Mouse (Mus musculus): ENCODE results near the gene Ubl4b.

Gene Ubl4b

DNA sequence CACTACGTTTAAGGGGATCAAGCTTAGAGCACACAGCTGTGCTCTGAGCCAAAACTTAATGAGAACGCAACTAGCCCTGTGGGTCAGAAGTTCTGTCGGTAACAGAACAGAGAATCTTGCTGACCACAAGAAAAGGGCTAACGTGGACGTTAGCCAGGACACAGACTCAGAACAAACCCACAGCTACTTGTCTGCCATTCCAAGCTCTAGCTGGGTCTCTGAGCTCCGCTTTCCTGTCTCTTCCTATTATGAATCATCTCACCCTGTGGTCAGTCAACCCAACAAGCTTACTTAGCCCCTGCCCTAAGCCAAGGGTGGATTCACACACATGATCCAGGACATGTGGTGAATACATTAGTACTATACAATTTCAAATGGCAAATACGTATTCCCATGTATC, 12.9 kb upstream of the Ubl4b start:
- DNase-seq = no peak

DNA sequence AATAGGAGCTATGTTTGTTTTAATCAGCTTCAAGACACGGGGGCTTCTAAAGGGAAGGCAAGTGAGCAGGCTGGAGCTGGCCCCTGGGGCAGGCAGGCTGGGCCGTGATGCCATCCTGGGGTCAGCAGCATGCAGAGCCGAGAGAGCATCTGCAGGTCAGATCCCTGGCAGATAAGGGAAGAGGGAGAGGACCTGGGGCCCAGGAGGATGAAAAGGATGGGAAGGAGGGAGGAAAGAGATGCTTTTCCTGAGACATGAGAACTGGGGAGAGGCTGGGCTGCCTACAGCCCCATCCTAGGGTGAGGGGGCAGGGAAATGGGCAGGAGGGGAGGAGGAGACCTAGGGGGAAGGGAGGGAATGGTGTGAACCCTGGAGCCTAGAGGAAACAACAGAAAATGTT, 10.5 kb upstream of the Ubl4b start:
- DNase-seq = no peak

DNA sequence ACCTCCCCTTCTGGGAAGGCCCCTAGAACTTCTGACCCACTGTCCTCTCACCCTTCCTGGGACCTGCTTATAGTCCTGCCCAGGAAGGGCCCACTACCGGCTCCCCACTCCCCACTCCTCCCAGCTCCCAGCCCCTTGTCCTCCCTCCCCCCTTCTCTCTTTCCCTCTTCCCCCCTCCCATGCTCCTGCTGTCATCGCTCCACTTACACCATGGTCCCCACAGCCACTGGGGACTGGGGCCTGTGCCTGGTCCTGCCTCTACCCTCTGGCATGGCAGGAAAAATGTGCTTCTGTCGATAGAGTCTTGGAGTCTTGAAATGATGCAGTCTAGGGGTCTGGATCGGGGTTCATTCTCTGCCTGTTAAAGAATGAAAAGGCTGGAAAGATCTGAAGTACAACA, 9.0 kb upstream of the Ubl4b start:
- no peak for DNase-seq

DNA sequence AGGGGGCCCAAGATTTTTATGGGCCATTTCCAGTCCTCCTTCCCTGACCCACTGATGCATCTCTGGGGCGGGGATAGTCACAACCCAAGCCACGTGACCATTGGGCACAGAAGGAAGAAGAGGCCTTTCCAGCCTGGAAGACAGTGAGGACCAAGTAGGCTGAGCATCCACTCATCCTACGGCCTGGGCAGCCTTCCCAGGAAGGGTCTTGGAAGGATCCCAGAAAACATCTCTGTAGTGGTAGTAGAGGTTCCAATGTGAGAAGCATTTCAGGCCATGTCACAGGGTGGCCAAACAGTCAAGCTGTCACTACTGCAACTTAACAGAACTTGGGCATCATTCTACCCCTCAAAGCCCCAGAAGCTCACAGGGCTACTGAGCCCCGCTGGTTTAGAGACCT, 7.7 kb upstream of the Ubl4b start:
- DNase-seq = no peak

DNA sequence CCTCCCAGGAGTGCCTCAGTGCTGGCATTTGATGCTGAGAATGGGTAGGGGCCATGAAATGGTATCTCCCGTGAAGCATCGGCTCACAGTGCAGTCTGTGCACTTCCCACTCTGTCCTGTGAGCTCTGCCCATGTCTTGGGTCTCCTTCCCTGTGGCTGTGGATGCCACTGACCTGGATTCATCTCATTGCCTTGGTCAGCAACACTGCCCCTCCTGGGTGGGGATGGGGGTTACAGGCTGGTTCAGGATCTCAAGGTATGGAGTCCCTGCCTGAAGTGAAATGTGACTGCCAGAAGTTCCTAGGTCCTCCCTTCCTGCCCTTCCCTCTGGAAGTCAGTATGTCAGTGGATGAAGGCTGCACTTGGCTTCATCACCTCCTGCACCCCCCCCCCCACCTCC, 7.2 kb upstream of the Ubl4b start:
- no peak for DNase-seq

DNA sequence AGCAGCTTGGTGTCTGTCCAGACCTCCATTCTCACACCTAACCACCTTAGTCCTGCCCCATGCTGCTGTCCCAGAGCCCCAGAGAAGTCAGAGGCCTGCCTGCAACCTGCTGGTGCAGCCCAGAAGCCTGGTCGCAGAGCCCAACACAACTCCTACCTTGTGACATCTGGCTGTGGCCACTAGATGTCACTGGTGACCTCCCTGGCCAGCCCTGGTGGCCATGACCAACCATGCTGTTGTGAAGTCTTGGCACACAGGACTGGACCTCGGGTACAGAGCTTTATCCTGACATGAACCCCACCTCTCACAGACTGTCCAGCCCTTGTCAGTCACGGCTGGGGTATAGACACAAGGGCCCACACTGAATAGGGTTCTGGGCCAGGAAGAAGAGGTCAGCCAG, 4.3 kb upstream of the Ubl4b start:
- peak; percentile 15 to 16 for DNase-seq

DNA sequence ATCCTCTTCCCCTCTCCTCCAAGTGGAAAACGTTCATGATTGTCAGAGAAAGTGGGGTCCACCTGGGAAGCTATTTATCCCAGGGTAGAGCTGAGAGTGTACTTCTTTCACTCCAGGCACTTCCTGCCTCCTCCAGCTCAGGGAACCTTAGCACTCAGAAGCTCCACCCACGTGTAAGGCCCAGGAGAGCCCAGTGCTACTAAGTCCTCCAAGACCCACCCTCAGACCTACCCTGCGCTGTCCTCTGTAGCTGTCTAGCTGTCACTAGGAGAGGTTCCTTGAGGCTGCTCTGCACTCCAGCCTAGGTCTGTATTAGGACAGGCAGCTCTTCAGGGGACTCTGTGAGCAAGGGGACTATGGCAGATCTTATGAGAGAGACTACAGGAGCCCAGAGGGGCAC, 3.9 kb upstream of the Ubl4b start:
- no peak for DNase-seq

DNA sequence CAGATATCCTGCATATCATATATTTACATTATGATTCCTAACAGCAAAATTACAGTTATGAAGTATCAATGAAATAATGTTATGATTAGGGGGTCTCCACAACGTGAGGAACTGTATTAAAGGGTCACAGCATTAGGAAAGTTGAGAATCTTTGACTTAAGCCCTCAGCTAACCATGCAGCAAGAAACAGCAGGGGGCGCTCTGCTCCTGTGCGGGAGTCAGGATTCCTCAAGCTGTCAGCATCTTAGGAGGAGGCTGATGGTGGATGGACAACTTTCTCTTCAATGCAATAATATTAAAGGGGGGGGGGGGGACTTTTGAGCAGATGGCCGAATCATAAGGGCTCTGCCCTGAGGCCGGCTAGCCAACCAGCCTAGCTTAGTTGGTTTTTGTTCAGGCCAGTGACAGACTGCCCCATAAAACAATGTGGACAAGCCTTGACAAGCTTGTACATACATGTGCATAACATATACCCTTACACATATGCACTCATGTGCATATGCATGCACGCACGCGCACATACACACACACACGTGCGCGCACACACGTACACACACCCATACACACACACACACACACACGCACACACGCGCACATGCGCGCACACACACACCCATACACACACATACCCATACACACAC, 4.3 kb downstream of the Ubl4b start:
- DNase-seq = peak in 1 of 2 experiments; percentile 35

DNA sequence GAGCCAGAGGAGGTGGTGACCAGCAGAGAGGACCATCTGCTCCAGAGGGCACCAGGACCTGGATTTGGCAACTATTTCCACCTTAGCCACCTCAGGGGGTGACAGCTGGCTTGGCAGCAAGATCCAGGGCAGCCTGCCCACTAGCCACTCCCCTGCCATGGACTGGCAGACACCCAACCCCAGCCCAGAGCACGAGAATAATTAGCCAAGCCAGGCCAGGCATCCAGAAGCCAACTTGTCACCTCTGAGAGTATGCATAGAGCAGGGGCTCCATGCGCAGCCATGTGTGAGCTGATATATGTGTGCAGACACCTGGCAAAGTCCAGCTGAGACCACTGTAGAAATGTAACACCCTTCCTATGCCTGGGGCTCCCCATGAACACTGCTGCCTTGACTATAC, 7.9 kb downstream of the Ubl4b start:
- no peak for DNase-seq

DNA sequence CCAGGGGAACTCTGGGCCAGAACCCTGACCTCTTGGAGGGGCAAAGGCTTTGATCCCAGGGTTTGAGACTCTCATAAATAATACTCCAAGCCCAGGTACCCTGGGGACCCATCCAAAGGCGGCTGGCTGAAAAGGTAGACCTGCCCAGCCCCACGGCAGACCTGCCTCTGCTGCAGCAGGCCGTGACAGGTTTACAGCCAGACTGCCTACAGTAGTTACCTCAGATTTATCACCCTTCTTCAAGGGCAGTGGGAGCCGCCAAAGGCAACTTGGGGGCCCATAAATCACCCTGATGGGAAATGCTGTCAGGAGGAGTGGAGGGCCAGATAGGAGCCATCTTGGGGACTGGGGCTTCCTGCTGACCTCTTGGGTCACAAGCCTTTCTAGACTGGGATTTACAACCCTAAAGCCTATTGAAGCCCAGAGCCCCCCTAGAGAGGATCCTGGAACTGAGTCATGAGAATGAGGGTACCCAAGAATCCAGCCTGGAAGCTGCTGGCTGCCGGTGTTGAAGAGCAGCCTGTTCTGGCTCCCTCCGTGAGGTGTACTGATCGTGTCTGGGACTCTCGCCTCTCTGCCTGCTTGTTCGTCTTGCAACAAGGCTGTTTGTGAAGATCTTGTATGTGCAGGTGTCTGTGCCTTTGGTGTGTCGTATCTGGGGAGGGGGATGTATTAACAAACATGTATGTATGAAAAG, 9.0 kb downstream of the Ubl4b start:
- no peak for DNase-seq

DNA sequence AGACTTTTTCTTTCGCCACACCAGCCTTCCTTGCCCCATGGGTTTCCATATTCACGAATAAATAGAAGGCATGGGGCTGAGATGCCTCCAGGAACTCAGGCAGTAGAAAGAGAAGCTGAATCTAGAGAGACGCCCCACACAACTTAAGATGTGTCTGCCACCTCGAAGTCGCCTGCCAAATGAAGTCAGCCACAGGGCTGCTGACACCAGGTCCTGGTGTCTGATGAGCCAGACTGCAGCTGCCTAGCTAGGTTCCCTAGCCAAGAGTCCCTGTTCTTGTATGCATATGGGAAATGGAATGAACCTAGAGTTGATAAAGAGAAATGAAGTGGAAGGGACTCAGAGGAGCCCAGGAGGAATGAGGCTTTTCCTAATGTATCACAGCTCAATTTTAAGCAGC, 9.6 kb downstream of the Ubl4b start:
- DNase-seq = no peak

DNA sequence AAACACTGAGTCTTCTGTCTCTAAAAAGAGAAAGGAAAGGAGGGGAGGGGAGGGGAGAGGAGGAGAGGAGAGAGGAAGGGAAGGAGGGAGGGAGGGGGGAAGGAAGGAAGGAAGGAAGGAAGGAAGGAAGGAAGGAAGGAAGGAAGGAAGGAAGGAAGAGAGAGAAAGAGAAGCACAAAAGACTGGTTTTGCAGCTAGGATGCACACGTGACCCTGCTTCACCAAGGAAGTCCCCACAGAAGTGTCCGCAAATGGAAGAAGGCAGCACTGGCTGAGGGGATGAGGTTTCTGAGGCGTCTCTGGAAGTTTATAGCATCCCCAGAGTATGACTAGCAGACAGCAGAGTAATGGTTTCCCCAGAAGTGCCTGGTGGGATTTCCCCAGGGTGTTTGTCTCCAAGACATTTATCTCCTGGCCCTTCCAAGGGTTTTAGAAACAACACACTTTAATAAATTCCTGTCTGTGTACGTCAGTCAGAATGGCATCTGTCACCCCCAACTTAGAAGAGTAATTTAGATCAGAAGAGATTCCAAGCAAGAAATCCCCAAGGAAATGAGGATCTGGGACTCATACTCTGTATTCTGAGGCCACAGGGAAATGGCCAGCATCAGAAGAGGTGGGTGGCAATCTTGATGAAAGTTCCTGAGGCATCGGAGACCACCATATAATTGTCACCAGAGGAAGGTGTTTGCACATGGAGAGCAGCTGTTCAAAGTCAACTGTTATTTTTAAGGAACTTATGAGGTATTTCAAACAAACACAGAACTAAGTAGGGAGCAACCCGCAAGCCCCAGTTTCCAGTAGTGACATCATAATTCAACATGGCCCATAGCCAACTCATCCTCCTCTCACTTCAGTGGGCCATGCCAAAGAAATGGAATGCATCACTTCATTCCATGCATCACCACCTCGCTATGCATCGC, 11.5 kb downstream of the Ubl4b start:
- DNase-seq = no peak

DNA sequence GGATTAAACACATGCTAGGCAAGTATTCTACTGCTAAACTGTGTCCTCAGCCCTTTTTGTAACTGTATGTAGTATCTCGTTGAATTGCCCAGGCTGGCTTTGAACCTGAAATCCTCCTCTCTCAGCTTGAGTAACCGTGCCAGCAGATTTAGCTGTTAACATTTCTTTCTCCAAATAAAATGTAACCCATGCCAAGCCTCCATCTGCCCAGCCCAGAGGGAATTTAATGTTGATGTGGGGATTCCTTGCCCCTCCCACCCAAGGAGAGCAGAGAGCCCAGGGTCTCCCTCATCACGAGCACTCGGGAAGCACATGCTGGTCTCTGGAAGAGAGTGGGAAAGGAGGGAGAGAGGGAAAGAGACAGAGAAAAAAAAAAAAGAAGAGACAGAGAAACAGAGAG, 12.3 kb downstream of the Ubl4b start:
- no peak for DNase-seq

DNA sequence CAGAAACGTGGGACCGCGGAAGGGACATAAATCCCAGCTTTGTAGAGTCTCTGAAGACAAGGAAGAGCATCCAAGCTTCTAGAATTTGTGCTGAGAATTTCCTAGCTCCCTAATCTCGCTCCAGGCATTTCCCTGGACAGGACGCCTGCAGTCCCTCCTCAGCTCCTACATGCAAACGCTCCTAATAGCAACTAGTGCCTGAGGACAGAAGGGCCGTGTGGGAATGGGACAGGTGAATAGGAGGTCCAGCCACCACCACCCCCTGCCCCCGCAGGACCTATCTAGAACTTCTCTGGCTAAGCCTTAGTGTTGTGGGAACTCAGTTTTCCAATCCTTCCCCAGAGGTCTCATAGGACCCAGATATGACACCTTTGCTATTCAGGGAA, 17.4 kb downstream of the Ubl4b start:
- DNase-seq = no peak

DNA sequence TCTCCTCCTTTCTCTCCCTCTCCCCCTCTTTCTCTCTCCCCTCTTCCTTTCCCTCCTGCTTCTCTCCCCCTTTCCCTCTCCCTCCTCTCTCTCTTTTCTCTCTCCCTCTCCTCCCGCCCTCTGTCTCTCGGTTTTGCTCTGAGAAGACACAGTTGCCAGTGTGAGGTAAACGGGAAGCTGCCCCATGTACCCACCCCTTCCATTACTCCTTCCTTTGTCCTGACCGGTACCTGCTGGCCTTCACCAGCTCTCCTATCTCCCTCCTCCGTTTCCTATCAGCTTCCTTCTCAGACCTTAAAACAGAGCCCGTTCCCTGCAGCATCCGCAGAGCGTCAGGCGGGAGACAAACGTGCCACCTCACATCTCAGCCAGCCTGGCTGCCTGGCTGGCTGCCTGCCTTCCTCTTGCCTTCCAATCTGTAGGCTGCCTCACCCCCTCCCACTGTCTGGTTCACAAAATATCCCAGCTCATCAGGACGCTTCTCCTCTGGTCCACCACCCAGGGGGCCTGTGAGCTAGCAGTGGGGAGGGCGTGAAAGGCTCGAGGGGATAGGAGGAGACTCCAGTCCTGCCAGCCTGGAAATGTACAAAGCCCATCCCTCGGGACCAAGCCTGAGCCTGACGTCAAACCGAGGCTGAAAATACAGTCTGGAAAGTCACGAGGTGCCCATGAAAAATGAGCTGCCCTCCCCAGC, 17.9 kb downstream of the Ubl4b start:
- DNase-seq = no peak

DNA sequence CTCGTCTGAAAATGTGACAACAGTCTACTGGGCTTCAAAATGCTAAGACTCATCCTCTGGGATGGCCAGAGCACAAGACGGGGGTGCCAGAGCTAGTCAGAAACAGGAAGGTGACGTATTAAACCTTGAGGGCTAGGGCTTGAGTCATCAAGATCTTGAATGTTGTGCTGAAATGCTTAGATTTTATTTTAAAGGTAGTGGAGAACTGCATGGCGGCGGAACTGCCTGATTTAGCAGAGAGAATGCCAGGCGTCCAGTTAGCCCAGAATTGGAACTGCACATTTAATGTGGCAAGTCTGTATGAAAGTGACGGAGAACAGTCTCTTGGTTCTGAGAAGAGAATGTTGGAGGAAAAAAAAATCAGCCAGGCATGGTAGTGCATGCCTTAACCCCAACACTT, 19.9 kb downstream of the Ubl4b start:
- no peak for DNase-seq

DNA sequence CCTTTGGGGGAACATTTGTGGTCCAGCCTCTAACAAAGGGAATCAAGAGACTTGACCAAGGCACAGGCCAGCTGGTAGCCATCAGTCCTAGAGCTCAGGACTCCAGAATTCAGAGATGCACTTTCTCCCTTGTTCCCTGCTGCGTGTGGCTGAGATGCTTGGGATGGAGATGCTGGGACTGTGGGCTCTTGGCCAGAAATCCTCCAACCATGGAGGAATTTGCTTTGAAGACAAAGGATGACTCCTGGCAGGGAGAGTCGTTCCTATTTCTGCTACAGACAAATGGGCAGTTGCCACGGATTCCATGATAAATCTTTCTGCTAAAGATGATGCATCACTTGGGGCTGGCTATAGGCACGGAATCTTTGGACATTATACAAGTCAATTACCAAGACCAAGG, 21.3 kb downstream of the Ubl4b start:
- DNase-seq = no peak

DNA sequence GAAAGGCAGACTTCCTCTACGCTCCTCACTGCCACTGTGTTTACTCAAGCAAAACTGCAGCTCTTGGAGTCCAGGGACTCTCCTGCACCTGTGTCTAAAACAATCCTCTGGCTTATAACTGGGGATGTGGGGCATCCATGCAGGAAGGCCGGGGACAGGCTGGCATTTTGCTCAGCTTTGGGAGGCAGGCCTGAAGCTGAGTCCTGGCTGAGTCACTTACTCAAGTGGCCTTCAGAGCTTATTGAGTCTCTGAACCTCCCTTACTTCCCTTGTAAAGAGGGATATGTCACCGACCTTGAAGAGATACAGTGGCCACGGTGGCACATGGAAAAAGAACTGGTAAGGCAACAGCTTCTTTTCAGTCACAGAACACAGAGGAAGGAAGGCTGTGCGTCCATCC, 24.3 kb downstream of the Ubl4b start:
- DNase-seq = no peak

DNA sequence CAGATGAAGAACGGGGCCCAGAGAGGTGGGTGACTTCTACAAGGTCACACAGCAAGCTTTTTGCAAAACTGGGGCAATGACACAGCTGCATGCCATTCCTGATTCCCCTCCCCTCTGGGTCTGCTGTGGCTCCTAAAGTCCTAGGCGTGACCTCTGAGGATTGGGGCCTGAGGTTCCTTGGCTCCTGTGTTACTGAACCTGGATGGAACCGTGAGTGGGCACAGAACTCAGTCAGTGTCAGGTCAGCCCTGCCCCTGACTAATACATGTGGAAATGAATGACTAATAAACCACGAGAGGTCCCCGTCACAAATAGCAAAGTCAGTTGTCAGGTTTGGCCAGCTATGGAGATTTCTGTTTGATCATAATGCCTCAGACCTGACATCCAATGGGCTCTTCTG, 25.7 kb downstream of the Ubl4b start:
- DNase-seq = no peak

DNA sequence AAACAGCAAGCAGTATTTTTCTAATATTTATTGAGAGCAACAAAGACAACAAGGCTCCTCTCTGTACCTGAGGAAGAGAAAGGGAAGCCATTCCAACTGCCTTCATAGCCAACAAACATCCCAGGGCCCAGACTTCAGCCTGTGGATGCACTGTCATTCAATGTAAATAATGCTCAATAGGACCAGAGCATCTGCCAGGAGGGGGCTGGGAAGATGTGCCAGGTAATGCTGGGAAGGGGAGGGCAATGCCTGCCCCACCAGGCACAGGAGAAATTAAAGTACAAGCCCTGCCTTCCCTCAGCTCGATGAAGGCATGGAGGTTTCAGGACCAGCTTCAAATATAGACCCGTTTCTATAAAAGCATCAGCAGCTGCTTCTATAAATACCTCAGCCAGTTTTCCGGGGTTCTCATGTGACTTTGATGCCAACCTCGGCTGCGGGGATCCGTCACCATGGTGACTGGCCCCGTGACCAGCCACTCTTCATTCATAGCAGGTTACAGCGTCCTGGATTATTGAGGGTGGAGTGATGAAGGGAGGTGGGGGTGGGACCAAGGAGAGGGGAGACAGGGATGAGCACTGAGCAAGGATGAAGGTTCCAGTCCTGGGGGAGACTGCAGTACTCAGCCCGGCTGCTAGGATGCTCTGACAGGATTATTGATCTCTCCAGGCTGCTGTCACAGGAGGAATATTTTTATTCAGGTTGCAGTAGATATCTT, 26.3 kb downstream of the Ubl4b start:
- DNase-seq = no peak

DNA sequence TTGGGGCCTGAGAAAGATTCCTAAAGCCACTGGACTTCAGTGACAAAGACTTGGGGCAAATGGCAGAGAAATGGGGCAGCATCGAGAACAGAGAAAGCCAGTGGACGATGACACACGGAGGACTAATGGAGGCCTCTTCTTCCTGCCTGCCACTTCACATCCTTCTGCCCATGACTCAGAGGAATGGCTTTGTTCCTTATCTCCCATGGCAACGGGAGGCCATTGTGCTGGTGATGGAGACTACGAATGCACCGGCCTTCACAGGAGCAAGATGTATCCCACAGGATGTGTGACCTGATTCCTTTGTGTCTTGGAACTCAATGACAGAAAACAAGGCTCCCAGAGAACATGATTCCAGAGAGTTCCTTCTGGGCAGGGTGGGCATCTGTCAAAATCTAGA, 30.3 kb downstream of the Ubl4b start:
- DNase-seq = no peak

DNA sequence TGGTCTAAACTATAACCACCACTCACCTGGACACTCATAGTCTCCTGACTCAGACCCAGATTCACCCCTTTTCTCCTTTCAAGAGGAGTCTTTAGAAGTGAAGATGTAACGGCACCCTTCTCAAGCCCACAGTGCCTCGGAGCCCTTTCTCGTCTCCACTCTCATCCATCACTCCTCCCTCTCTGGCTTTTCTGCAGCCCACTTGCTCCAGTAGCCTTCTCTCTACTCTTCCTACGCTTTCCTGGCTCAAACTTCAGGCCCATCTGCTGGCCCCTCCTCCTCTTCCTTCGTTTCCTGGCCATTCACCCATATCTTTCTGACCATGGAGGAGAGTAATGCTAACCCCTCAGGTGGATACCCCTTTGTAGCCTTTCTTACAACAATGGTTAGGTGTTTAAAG, 33.9 kb downstream of the Ubl4b start:
- DNase-seq = no peak

DNA sequence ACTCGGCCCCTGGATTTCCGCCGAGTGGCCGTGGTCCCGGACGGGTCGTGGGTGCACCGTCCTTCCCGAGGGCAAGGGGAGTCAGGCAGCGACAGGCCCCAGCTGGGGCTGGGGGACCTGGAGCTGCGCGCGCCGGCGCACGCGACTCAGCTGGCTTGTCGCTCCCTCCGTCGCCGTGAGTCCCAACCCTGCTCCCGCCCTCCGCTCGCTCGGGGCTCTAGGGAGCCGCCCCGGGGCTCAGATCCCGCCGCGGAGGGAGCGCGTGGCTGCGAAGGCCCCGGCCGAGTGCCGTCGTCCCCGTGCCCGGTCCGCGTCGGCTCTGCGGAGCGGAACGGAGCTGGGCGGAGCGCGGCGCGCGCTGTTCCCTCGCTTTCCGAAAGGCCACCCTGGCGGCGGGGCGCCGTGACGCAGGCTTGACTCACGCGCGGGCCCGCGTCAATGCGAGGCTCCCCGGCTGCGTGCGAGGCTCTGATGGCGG, 37.2 kb downstream of the Ubl4b start, which contains the start of gene Slc6a17:
Slc6a17 (minus strand) TSS at position 388 of the 478 bp plus-strand sequence.
- DNase-seq = no peak
